Mouse (Mus musculus): ENCODE measurements at regions not wholly inside any gene's neighbourhood (a gene's known extent, or its start where the extent isn't known, plus 50 kb on each side); places are given as distances from the start of the nearest gene placed in this dataset.

GRCm38 (mm10) chr8:25440391-25441056 lies 616.4 kb upstream of the Adam5 start:
- Histone ChIP-seq H3K4me1 (replicated peaks) (peaks cover 7% of the 10 kb centered on the region; the same call in 1 of the 2 replicates), H3K27me3 (peaks cover 15% of the 10 kb centered on the region), H3K9ac (no peak overlapping the region), H3K36me3 (no peaks in the 10 kb centered on the region), H3K27ac (no peak overlapping the region), H3K4me3 (replicated peaks) (no peak overlapping the region), H3K9me3 (replicated peaks) (no peaks in the 10 kb centered on the region), H3K4me2 (no peak overlapping the region)
- ATAC-seq (ENCODE audit: low read depth), result no peak
- DNase-seq, result no peak
- 18% methylated on average over 13 of the region's 13 CpGs for WGBS (ENCODE audit: insufficient replicate concordance)

- DNase-seq, result no peak
- H3K27me3 ChIP-seq, result peaks cover 15% of the 10 kb centered on the region
- H3K9me3 ChIP-seq (replicated peaks), result no peaks in the 10 kb centered on the region
- ATAC-seq (ENCODE audit: low read depth), result no peak
- 17% methylated on average over 12 of the region's 12 CpGs for WGBS (ENCODE audit: insufficient replicate concordance)
- H3K36me3 ChIP-seq, result no peaks in the 10 kb centered on the region
- H3K4me3 ChIP-seq (replicated peaks), result no peak overlapping the region
- H3K4me2 ChIP-seq, result no peak overlapping the region
- H3K27ac ChIP-seq, result no peak overlapping the region
- peaks cover 4% of the 10 kb centered on the region; the same call in 1 of the 2 replicates for H3K4me1 ChIP-seq (replicated peaks)
- no peak overlapping the region for H3K9ac ChIP-seq
These were observed 615.8 kb upstream of the Adam5 start for GRCm38 (mm10) chr8:25439971-25440370.

GRCm38 (mm10) chr8:25438021-25438620 lies 614.0 kb upstream of the Adam5 start:
- Histone ChIP-seq H3K4me3 (replicated peaks) (no peak overlapping the region), H3K4me2 (no peak overlapping the region), H3K9ac (no peak overlapping the region), H3K9me3 (replicated peaks) (no peaks in the 10 kb centered on the region), H3K4me1 (replicated peaks) (0 out of 2 replicates have a peak, but pooled peaks cover 2% of the 10 kb centered on the region), H3K27ac (no peak overlapping the region), H3K27me3 (peaks cover 15% of the 10 kb centered on the region), H3K36me3 (no peaks in the 10 kb centered on the region)
- DNase-seq (no peak), ATAC-seq (ENCODE audit: low read depth) (no peak)
- WGBS (ENCODE audit: insufficient replicate concordance), result 71% methylated on average over 9 of the region's 9 CpGs

- Histone ChIP-seq H3K9ac (no peak overlapping the region), H3K4me2 (no peak overlapping the region), H3K4me1 (replicated peaks) (0 out of 2 replicates have a peak, but pooled peaks cover 2% of the 10 kb centered on the region), H3K9me3 (replicated peaks) (no peaks in the 10 kb centered on the region), H3K27me3 (peaks cover 15% of the 10 kb centered on the region), H3K27ac (no peak overlapping the region), H3K4me3 (replicated peaks) (no peak overlapping the region), H3K36me3 (no peaks in the 10 kb centered on the region)
- DNase-seq, result no peak
- WGBS (ENCODE audit: insufficient replicate concordance), result 53% methylated on average over 4 of the region's 4 CpGs
- ATAC-seq (ENCODE audit: low read depth), result no peak
These were observed 613.0 kb upstream of the Adam5 start for GRCm38 (mm10) chr8:25437178-25437577.

DNA sequence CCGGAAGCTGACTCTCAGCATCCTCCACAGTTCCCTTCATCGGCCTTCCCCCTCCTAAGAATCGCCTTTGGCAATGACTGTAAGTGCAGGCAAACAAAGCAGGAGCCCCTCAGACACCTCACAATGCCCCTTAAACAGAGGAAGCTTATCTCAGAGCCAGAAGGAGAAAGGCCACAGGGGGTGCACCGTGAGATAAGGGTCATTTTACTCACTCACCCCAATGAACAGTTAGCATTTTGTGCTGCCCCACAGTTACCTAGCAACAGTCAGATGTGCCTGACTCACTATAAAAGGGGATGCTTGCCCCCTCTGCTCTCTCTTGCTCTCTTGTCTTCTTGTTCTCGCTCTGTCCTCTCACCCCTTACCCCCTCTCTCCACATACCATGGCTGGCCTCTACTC lies 606.4 kb upstream of the Adam5 start:
- no peak overlapping the region for H3K4me3 ChIP-seq (replicated peaks)
- no peak for ATAC-seq (ENCODE audit: low read depth)
- no peak overlapping the region for H3K27ac ChIP-seq
- DNase-seq, result no peak
- H3K4me2 ChIP-seq, result no peak overlapping the region
- 16% methylated on average over 5 of the region's 5 CpGs for WGBS (ENCODE audit: insufficient replicate concordance)
- no peaks in the 10 kb centered on the region for H3K27me3 ChIP-seq
- no peak overlapping the region for H3K9ac ChIP-seq
- H3K4me1 ChIP-seq (replicated peaks), result peaks cover 5% of the 10 kb centered on the region; the same call in 1 of the 2 replicates
- H3K9me3 ChIP-seq (replicated peaks), result no peaks in the 10 kb centered on the region
- no peaks in the 10 kb centered on the region for H3K36me3 ChIP-seq

DNA sequence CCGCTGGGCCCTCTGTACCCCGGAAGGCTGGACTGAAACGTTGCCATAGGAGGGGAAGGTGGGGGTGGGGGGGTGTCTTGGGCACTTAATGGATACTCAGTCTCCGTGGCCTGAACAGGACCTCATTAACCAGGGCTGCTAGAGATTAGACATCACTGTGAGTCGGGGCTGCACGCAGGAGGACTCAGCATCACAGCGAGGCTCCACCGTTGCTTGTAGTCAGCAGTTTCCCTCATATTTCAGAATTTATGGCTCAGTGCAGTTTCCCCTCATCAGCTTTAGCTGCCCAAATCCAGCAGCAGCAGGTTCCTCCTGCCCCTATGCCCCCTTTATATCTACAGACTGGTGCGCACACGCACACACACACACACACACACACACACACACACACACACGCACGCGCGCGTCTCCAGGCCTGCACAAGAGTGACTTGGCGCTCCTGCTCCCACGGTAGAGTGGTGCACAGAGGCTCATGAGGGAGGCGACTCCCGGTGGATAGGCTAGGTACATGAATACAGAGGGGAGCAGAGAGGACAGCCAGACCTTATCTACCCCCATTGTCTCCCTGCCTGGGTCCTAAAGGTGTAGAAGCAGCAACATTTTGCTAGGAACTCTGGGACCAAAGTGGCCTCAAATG lies 605.8 kb upstream of the Adam5 start:
- peaks cover 5% of the 10 kb centered on the region; the same call in 1 of the 2 replicates for H3K4me1 ChIP-seq (replicated peaks)
- 54% methylated on average over 19 of the region's 19 CpGs for WGBS (ENCODE audit: insufficient replicate concordance)
- ATAC-seq (ENCODE audit: low read depth) (no peak), DNase-seq (no peak)
- H3K4me3 ChIP-seq (replicated peaks), result no peak overlapping the region
- H3K4me2 ChIP-seq, result no peak overlapping the region
- no peaks in the 10 kb centered on the region for H3K36me3 ChIP-seq
- no peaks in the 10 kb centered on the region for H3K27me3 ChIP-seq
- H3K9me3 ChIP-seq (replicated peaks), result no peaks in the 10 kb centered on the region
- no peak overlapping the region for H3K27ac ChIP-seq
- H3K9ac ChIP-seq, result no peak overlapping the region

DNA sequence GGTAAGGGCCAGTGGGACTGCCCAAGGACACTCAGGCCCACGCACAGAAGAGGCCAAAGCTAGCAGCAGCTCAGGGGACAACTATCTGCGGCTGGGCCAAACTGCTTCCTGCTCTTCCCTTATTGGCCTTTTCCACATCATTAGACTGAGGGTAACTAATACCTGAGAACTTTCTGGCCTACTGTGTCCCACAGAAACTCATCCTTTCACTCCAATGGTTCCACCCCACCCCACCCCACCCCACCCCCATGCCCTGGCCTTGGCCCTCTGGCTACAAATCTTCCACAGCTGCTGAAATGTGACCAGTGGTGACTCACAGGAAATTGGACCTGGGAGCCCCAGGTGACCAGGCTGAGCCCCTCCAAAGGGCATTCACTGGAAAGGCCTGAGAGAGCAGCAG lies 604.6 kb upstream of the Adam5 start:
- DNase-seq (no peak), ATAC-seq (ENCODE audit: low read depth) (no peak)
- 70% methylated on average over 2 of the region's 2 CpGs for WGBS (ENCODE audit: insufficient replicate concordance)
- Histone ChIP-seq H3K36me3 (no peaks in the 10 kb centered on the region), H3K4me3 (replicated peaks) (no peak overlapping the region), H3K9me3 (replicated peaks) (no peaks in the 10 kb centered on the region), H3K4me1 (replicated peaks) (peaks cover 5% of the 10 kb centered on the region; the same call in 1 of the 2 replicates), H3K27me3 (no peaks in the 10 kb centered on the region), H3K4me2 (no peak overlapping the region), H3K27ac (no peak overlapping the region), H3K9ac (no peak overlapping the region)

- Histone ChIP-seq H3K4me2 (no peak overlapping the region), H3K4me3 (replicated peaks) (no peak overlapping the region), H3K27me3 (no peaks in the 10 kb centered on the region), H3K27ac (no peak overlapping the region), H3K9ac (no peak overlapping the region), H3K9me3 (replicated peaks) (no peaks in the 10 kb centered on the region), H3K36me3 (no peaks in the 10 kb centered on the region), H3K4me1 (replicated peaks) (peaks cover 11% of the 10 kb centered on the region)
- ATAC-seq (ENCODE audit: low read depth) (no peak), DNase-seq (no peak)
- WGBS (ENCODE audit: insufficient replicate concordance), result 50% methylated on average over 1 of the region's 1 CpGs
These were observed 602.0 kb upstream of the Adam5 start for GRCm38 (mm10) chr8:25426207-25426606.

DNA sequence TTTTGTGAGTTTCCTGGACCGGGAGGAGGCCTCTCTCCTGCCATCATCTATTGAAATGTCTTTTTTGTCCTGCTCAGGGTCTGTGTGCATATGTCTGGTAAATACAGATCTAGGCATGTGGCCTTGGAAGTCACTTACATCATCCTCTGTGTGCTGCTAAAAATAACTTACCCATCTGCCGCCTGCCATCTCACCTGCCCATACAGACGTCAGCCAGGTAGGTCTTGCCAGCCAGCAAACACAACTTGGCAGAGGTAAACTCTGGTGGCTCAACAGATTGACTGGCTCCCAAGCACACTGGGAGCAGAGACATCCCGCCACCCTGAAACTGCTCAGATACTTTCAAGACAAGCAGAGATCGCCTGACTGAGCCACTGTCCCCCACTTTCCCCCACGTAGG lies 597.3 kb upstream of the Adam5 start:
- Histone ChIP-seq H3K27me3 (no peaks in the 10 kb centered on the region), H3K4me1 (replicated peaks) (peaks cover 6% of the 10 kb centered on the region; the same call in 1 of the 2 replicates), H3K36me3 (no peaks in the 10 kb centered on the region), H3K4me2 (no peak overlapping the region), H3K9me3 (replicated peaks) (no peaks in the 10 kb centered on the region), H3K4me3 (replicated peaks) (no peak overlapping the region), H3K9ac (no peak overlapping the region), H3K27ac (no peak overlapping the region)
- ATAC-seq (ENCODE audit: low read depth) (no peak), DNase-seq (no peak)
- WGBS (ENCODE audit: insufficient replicate concordance), result 73% methylated on average over 6 of the region's 6 CpGs

- 68% methylated on average over 5 of the region's 5 CpGs for WGBS (ENCODE audit: insufficient replicate concordance)
These were observed 586.4 kb upstream of the Adam5 start for GRCm38 (mm10) chr8:25410536-25410935.

DNA sequence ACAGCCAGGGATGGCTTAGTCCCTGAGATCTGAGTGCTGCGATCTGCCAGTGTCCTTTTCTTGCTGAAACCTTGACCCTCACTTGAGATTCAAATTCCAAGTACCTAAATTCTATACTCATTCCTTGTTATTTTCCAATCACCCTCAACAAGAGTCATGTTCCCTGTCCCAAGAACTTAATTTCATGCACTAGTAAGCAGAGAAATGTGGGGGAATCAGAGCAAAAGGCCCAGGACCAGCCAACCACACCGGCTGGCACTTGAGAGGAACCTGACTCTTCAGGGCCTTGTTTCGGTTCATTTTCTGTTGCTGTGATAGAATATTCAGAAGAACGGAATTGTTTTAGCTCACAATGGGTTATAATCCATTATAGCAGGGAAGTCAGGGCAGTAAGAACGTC lies 583.7 kb upstream of the Adam5 start:
- H3K4me2 ChIP-seq, result no peak overlapping the region
- no peaks in the 10 kb centered on the region for H3K27me3 ChIP-seq
- H3K4me3 ChIP-seq (replicated peaks), result no peak overlapping the region
- no peaks in the 10 kb centered on the region for H3K4me1 ChIP-seq (replicated peaks)
- H3K9ac ChIP-seq, result no peak overlapping the region
- 73% methylated on average over 5 of the region's 5 CpGs for WGBS (ENCODE audit: insufficient replicate concordance)
- ATAC-seq (ENCODE audit: low read depth) (no peak), DNase-seq (no peak)
- no peaks in the 10 kb centered on the region for H3K9me3 ChIP-seq (replicated peaks)
- H3K36me3 ChIP-seq, result no peaks in the 10 kb centered on the region
- no peak overlapping the region for H3K27ac ChIP-seq

More at GRCm38 (mm10) chr8:25410536-25410935, 586.4 kb upstream of the Adam5 start:
- Histone ChIP-seq H3K9me3 (replicated peaks) (no peaks in the 10 kb centered on the region), H3K27ac (no peak overlapping the region), H3K36me3 (no peaks in the 10 kb centered on the region), H3K9ac (no peak overlapping the region), H3K4me2 (no peak overlapping the region), H3K4me3 (replicated peaks) (no peak overlapping the region), H3K4me1 (replicated peaks) (no peaks in the 10 kb centered on the region), H3K27me3 (no peaks in the 10 kb centered on the region)
- ATAC-seq (ENCODE audit: low read depth), result no peak
- no peak for DNase-seq
